Mouse (Mus musculus) thymus, adult 2 months (tissue): ENCODE results near the gene Nup37.

ENCODE experiments used
- CTCF ChIP-seq: fragments of 200-500 bp; IDR thresholded peaks from 2 replicates; pipeline ENCODE4 v1.5.1; 2012; ENCODE audit warnings: mild to moderate bottlenecking, control low read depth, low read length, moderate library complexity, borderline replicate concordance; ENCODE audit not compliant: control insufficient read depth, poor library complexity, insufficient read depth; ENCODE audit errors: extremely low read depth
- POLR2A ChIP-seq: fragments of 200-500 bp; IDR thresholded peaks from 2 replicates; pipeline ENCODE4 v1.6.1; 2012; ENCODE audit warnings: mild to moderate bottlenecking, low read length, control low read depth, moderate library complexity; ENCODE audit not compliant: control insufficient read depth, poor library complexity, insufficient read depth; ENCODE audit errors: extremely low read depth

GRCm38 (mm10) chr10:88119721-88120120 is 27.1 kb upstream of the Nup37 start:
- TF ChIP-seq CTCF (no peak), POLR2A (no peak)
